Mouse (Mus musculus) cortical plate, adult 2 months (tissue): ENCODE measurements at regions not wholly inside any gene's neighbourhood (a gene's known extent, or its start where the extent isn't known, plus 50 kb on each side); places are given as distances from the start of the nearest gene placed in this dataset.

ENCODE experiments used
- CTCF ChIP-seq: fragments of 200-500 bp; IDR thresholded peaks from 2 replicates; pipeline ENCODE4 v1.5.1; 2011; ENCODE audit warnings: mild to moderate bottlenecking, control low read depth, low read length; ENCODE audit not compliant: insufficient read depth; ENCODE audit errors: extremely low read depth
- POLR2A ChIP-seq: fragments of 200-500 bp; IDR thresholded peaks from 2 replicates; pipeline ENCODE4 v1.6.1; 2011; ENCODE audit warnings: mild to moderate bottlenecking, low read length, control low read depth; ENCODE audit not compliant: insufficient read depth; ENCODE audit errors: extremely low read depth

DNA sequence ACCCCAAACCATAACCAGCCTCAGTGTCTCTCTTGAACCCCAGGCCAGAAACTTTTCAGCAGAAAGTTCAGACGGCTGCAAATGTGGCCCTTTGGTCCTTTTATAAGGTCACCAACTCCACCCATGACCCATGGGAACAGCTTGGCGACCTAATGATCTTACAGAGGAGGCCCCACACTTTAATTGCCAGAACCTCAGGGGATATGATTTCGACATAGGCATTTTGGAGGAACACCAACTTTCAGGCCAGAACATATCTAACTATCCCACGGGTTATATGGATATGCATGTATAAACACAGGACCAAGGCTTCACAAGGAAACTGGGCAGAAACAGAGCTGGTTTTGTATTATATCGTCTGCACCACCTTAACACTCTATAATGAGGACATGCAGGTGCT is 833.5 kb upstream of the Car8 start:
- TF ChIP-seq CTCF (no peak), POLR2A (no peak)
